In genomic region chr2:140865636-140866035, GRCm38 (mm10) we compare ENCODE assay signal across 17 mouse cellular contexts.
"Had no signal": no experiment of that assay in that cellular context is flagged by ENCODE, and none has a peak within 500 bp of the region (broad histone marks: within the 10 kb centered on the region; RNA-seq: fewer than 3 reads in every experiment).

No protein-coding gene starts in this region.

- H3K4me1 ChIP-seq: lung, embryonic 15.5 days; megakaryocyte, embryonic 14.5 days; midbrain, embryonic 13.5 days; midbrain, embryonic 15.5 days; neural tube, embryonic 12.5 days; stomach, embryonic 15.5 days had no signal

- H3K4me3 ChIP-seq: lung, embryonic 15.5 days; megakaryocyte, embryonic 14.5 days; midbrain, embryonic 13.5 days; midbrain, embryonic 15.5 days; neural tube, embryonic 12.5 days; stomach, embryonic 15.5 days had no signal

- H3K36me3 ChIP-seq: lung, embryonic 15.5 days; midbrain, embryonic 13.5 days; midbrain, embryonic 15.5 days; neural tube, embryonic 12.5 days; stomach, embryonic 15.5 days had no signal

- ATAC-seq: lung, postnatal 0 days; midbrain, embryonic 13.5 days; midbrain, embryonic 15.5 days had no signal

- H3K9ac ChIP-seq: lung, embryonic 15.5 days; midbrain, embryonic 13.5 days; midbrain, embryonic 15.5 days; neural tube, embryonic 12.5 days; stomach, embryonic 15.5 days had no signal

- H3K27ac ChIP-seq: lung, embryonic 15.5 days; macrophage; midbrain, embryonic 13.5 days; midbrain, embryonic 15.5 days; neural tube, embryonic 12.5 days; stomach, embryonic 15.5 days; stomach, postnatal 0 days had no signal

- H3K9me3 ChIP-seq: lung, embryonic 15.5 days; midbrain, embryonic 13.5 days; midbrain, embryonic 15.5 days; neural tube, embryonic 12.5 days; stomach, embryonic 15.5 days had no signal

- DNase-seq: lung, adult 2 months; lung, postnatal 14 days; lung, postnatal 36 days; right cerebral cortex, postnatal 14 days; thymus, adult 2 months; thymus, postnatal 25 days; thymus, postnatal 4 days had no signal

- H3K4me2 ChIP-seq: lung, embryonic 15.5 days; midbrain, embryonic 11.5 days; midbrain, embryonic 13.5 days; midbrain, embryonic 15.5 days; neural tube, embryonic 12.5 days; stomach, embryonic 15.5 days had no signal

- H3K27me3 ChIP-seq: lung, embryonic 15.5 days; megakaryocyte, embryonic 14.5 days; midbrain, embryonic 13.5 days; midbrain, embryonic 15.5 days; neural tube, embryonic 12.5 days; stomach, embryonic 15.5 days had no signal
